Mouse (Mus musculus): Measurements from ENCODE around the gene Fmo5.

DNA sequence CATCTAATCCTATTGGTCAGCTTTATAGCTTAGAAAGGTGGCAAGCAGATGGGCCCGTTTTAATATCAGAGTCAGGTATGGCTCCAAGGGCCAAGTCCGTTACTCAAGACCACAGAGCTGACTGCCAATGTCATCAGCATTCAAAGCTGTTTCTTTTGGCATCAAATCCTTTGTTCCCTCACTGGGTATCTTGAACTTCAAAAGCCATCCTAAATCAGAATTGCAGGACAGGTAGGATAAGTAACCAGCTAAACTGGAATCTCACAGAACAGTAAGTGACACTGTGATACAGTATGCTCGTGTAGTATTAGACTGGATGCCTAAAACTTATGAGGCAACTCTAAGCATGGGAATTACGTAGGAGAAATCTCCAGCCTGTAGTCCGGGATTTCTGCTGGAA is 35.5 kb upstream of the Fmo5 start:
- TF ChIP-seq CTCF (IDR thresholded peaks at IDR 0.05; ENCODE audit: low read depth) (no peak), EP300 (IDR thresholded peaks at IDR 0.05; ENCODE audit: low read depth) (no peak)

All from liver, postnatal 0 days (tissue).